Mouse (Mus musculus) CH12.LX (cell line): ENCODE results near the gene Fbf1. TPM values are rescaled to one million over a fixed set of nuclear protein-coding genes. Genes with fewer than 3 reads are reported as not detected.

Source experiments
- DNase-seq: peaks from one replicate; pipeline ENCODE4 v3.0.0-alpha.2; 2013; ENCODE audit errors: extremely low read depth
- H3K27ac ChIP-seq: 2 replicates; pipeline ENCODE4 v1.5.1; 2012; ENCODE audit warnings: low read depth, mild to moderate bottlenecking, control low read depth, moderate library complexity; ENCODE audit not compliant: insufficient read depth
- H3K27me3 ChIP-seq: replicated peaks from 2 replicates; pipeline ENCODE3; 2012; ENCODE audit warnings: inconsistent platforms
- H3K36me3 ChIP-seq, 2 experiments: replicated peaks in 1 of 2; 2 replicates each; pipeline versions ENCODE3 to v1.6.1; 2012; ENCODE audit warnings: inconsistent platforms in 1 of 2, low read length in 1 of 2, mild to moderate bottlenecking in 1 of 2, mixed read lengths in 1 of 2, moderate library complexity in 1 of 2; ENCODE audit not compliant: control insufficient read depth in 1 of 2, insufficient read depth in 1 of 2
- H3K4me1 ChIP-seq, 2 experiments: 2 replicates each; pipeline ENCODE4 v1.6.1; 2012; ENCODE audit warnings: inconsistent platforms in 1 of 2, moderate library complexity in 1 of 2; ENCODE audit not compliant: insufficient read depth in 2 of 2, control insufficient read depth in 1 of 2
- H3K4me2 ChIP-seq: 2 replicates; pipeline ENCODE4 v1.6.1; 2012; ENCODE audit warnings: low read depth, mild to moderate bottlenecking, control low read depth; ENCODE audit not compliant: poor library complexity, insufficient read depth, severe bottlenecking
- H3K4me3 ChIP-seq, 3 experiments: fragments of 150-350 bp in 1 of 3; sonication (generic) in 1 of 3; replicated peaks in 1 of 3; 2 replicates each; pipeline versions ENCODE3 to v1.5.1; 2011 to 2012; ENCODE audit warnings: low read depth in 2 of 3, low read length in 2 of 3, mild to moderate bottlenecking in 2 of 3, moderate library complexity in 2 of 3, control low read depth in 1 of 3, improper control_type of control experiment in 1 of 3, inconsistent platforms in 1 of 3, mixed read lengths in 1 of 3; ENCODE audit not compliant: poor library complexity in 1 of 3
- H3K79me2 ChIP-seq: replicated peaks from 2 replicates; pipeline ENCODE4 v1.6.1; 2012; ENCODE audit warnings: mild to moderate bottlenecking, moderate library complexity; ENCODE audit not compliant: control insufficient read depth, poor library complexity, insufficient read depth, severe bottlenecking; ENCODE audit errors: extremely low read depth
- H3K9ac ChIP-seq: 2 replicates; pipeline ENCODE4 v1.6.1; 2012; ENCODE audit warnings: low read depth, mild to moderate bottlenecking, control low read depth, moderate library complexity; ENCODE audit not compliant: insufficient read depth
- H3K9me3 ChIP-seq: replicated peaks from 2 replicates; pipeline ENCODE3; 2012; ENCODE audit warnings: low read length, inconsistent platforms, mixed read lengths
- BHLHE40 ChIP-seq: IDR thresholded peaks from 2 replicates; pipeline ENCODE4 v1.6.1; 2011; ENCODE audit warnings: mild to moderate bottlenecking, low read depth, low read length, improper control_type of control experiment
- CHD1 ChIP-seq: IDR thresholded peaks from 2 replicates; pipeline ENCODE4 v1.6.1; 2012; ENCODE audit warnings: low read depth, low read length, improper control_type of control experiment, inconsistent platforms
- CHD2 ChIP-seq: IDR thresholded peaks from 2 replicates; pipeline ENCODE4 v1.6.1; 2011; ENCODE audit warnings: low read length, improper control_type of control experiment
- CTCF ChIP-seq, 2 experiments: IDR thresholded peaks in 1 of 2; conservative IDR thresholded peaks in 1 of 2; 2 replicates each; pipeline ENCODE4 v1.5.1; 2011 to 2012; ENCODE audit warnings: low read depth in 2 of 2, low read length in 2 of 2, improper control_type of control experiment in 1 of 2, inconsistent platforms in 1 of 2, mild to moderate bottlenecking in 1 of 2, moderate library complexity in 1 of 2
- E2F4 ChIP-seq: IDR thresholded peaks from 2 replicates; pipeline ENCODE4 v1.6.1; 2011; ENCODE audit warnings: low read depth, low read length, improper control_type of control experiment; ENCODE audit not compliant: insufficient replicate concordance
- EP300 ChIP-seq: IDR thresholded peaks from 2 replicates; pipeline ENCODE4 v1.6.1; 2011; ENCODE audit warnings: low read length, improper control_type of control experiment
- GABPA ChIP-seq: IDR thresholded peaks from 2 replicates; pipeline ENCODE4 v1.6.1; 2012; ENCODE audit warnings: low read depth, low read length, improper control_type of control experiment, inconsistent platforms; ENCODE audit not compliant: insufficient replicate concordance
- HCFC1 ChIP-seq: IDR thresholded peaks from 2 replicates; pipeline ENCODE4 v1.6.1; 2012; ENCODE audit warnings: low read depth, mild to moderate bottlenecking, inconsistent platforms, low read length, improper control_type of control experiment
- IRF4 ChIP-seq: IDR thresholded peaks from 2 replicates; pipeline ENCODE4 v1.6.1; 2014; ENCODE audit warnings: low read depth, mild to moderate bottlenecking, inconsistent platforms, low read length, improper control_type of control experiment
- JUN ChIP-seq: IDR thresholded peaks from 2 replicates; pipeline ENCODE4 v1.6.1; 2011; ENCODE audit warnings: low read depth, mild to moderate bottlenecking, low read length, improper control_type of control experiment, moderate library complexity; ENCODE audit not compliant: insufficient read depth
- MAFK ChIP-seq: IDR thresholded peaks from 2 replicates; pipeline ENCODE4 v1.6.1; 2011; ENCODE audit warnings: low read length, improper control_type of control experiment; ENCODE audit not compliant: insufficient replicate concordance
- MAX ChIP-seq: IDR thresholded peaks from 2 replicates; pipeline ENCODE4 v1.6.1; 2011; ENCODE audit warnings: low read length, improper control_type of control experiment
- MAZ ChIP-seq: IDR thresholded peaks from 2 replicates; pipeline ENCODE4 v1.6.1; 2012; ENCODE audit warnings: low read depth, mild to moderate bottlenecking, inconsistent platforms, low read length, improper control_type of control experiment, moderate library complexity
- MEF2A ChIP-seq: IDR thresholded peaks from 2 replicates; pipeline ENCODE4 v1.6.1; 2014; ENCODE audit warnings: low read depth, mild to moderate bottlenecking, inconsistent platforms, low read length, improper control_type of control experiment, borderline replicate concordance
- MXI1 ChIP-seq: IDR thresholded peaks from 2 replicates; pipeline ENCODE4 v1.6.1; 2011; ENCODE audit warnings: mild to moderate bottlenecking, low read depth, low read length, improper control_type of control experiment
- MYC ChIP-seq: IDR thresholded peaks from 2 replicates; pipeline ENCODE4 v1.6.1; 2011; ENCODE audit warnings: low read depth, mild to moderate bottlenecking, improper control_type of control experiment, low read length
- NRF1 ChIP-seq: IDR thresholded peaks from 2 replicates; pipeline ENCODE4 v1.6.1; 2014; ENCODE audit warnings: low read depth, mild to moderate bottlenecking, inconsistent platforms, low read length, improper control_type of control experiment, moderate library complexity
- POLR2A ChIP-seq: IDR thresholded peaks from 2 replicates; pipeline ENCODE4 v1.6.1; 2011; ENCODE audit warnings: low read depth, mild to moderate bottlenecking, improper control_type of control experiment, low read length
- POLR2AphosphoS2 ChIP-seq: IDR thresholded peaks from 2 replicates; pipeline ENCODE4 v1.6.1; 2011; ENCODE audit warnings: low read depth, low read length, improper control_type of control experiment
- RAD21 ChIP-seq: IDR thresholded peaks from 2 replicates; pipeline ENCODE4 v1.6.1; 2011; ENCODE audit warnings: low read depth, mild to moderate bottlenecking, low read length, improper control_type of control experiment, moderate library complexity
- RCOR1 ChIP-seq: conservative IDR thresholded peaks from 2 replicates; pipeline ENCODE4 v1.6.1; 2012; ENCODE audit warnings: low read depth, mild to moderate bottlenecking, inconsistent platforms, low read length, improper control_type of control experiment
- SIN3A ChIP-seq: IDR thresholded peaks from 2 replicates; pipeline ENCODE4 v1.6.1; 2012; ENCODE audit warnings: low read length, improper control_type of control experiment, inconsistent platforms
- SMC3 ChIP-seq: IDR thresholded peaks from 2 replicates; pipeline ENCODE4 v1.6.1; 2011; ENCODE audit warnings: low read depth, low read length, improper control_type of control experiment
- TBP ChIP-seq: conservative IDR thresholded peaks from 2 replicates; pipeline ENCODE4 v1.6.1; 2011; ENCODE audit warnings: low read depth, low read length, improper control_type of control experiment
- TCF12 ChIP-seq: IDR thresholded peaks from 2 replicates; pipeline ENCODE4 v1.6.1; 2014; ENCODE audit warnings: low read depth, mild to moderate bottlenecking, inconsistent platforms, low read length, improper control_type of control experiment
- UBTF ChIP-seq: IDR thresholded peaks from 2 replicates; pipeline ENCODE4 v1.6.1; 2012; ENCODE audit warnings: low read depth, mild to moderate bottlenecking, inconsistent platforms, low read length, improper control_type of control experiment, moderate library complexity
- USF2 ChIP-seq: conservative IDR thresholded peaks from 2 replicates; pipeline ENCODE4 v1.6.1; 2011; ENCODE audit warnings: low read depth, low read length, improper control_type of control experiment
- ZKSCAN1 ChIP-seq: IDR thresholded peaks from 2 replicates; pipeline ENCODE4 v1.6.1; 2012; ENCODE audit warnings: low read depth, inconsistent platforms, low read length, improper control_type of control experiment, borderline replicate concordance
- ZMIZ1 ChIP-seq: IDR thresholded peaks from 2 replicates; pipeline ENCODE4 v1.6.1; 2012; ENCODE audit warnings: low read depth, mild to moderate bottlenecking, inconsistent platforms, low read length, improper control_type of control experiment
- ZNF384 ChIP-seq: IDR thresholded peaks from 2 replicates; pipeline ENCODE4 v1.6.1; 2012; ENCODE audit warnings: low read depth, low read length, improper control_type of control experiment, inconsistent platforms
- dilution Hi-C: fragments of 300-500 bp; cut with MboI; formaldehyde crosslinking; loops from 2 replicates; pipeline ENCODE4 v1.14.3; 2020; ENCODE audit warnings: low sequenced_read_pairs; ENCODE audit not compliant: extremely low pct_unique_long_range_greater_than_20kb, extremely low pct_ligation_motif_present
- in situ Hi-C: fragments of 300-500 bp; cut with MboI; formaldehyde crosslinking; loops from 3 replicates; pipeline ENCODE4 v1.14.3; 2019; ENCODE audit warnings: low sequenced_read_pairs, low pct_ligation_motif_present, low pct_unique_long_range_greater_than_20kb, mixed read lengths
- polyA plus RNA-seq: library from polyadenylated mRNA; unstranded; fragments of >175 nt; gene quantifications from 2 replicates; pipeline ENCODE4 v1.2.1, GENCODE M21; 2012; ENCODE audit warnings: low read depth; ENCODE audit not compliant: insufficient read length
- total RNA-seq, 2 experiments: library from RNA; depleted of rRNA; stranded (reverse); fragments of 300-350 nt in 1 of 2; fragments of >200 nt in 1 of 2; gene quantifications; 2 replicates each; pipeline ENCODE4 v1.2.3; 2012 to 2014

Fbf1 gene
- total and polyA plus RNA-seq, 3 experiments: 23.9 to 44.8 (median 39.0) TPM

GRCm38 (mm10) chr11:116201151-116201550 is 33.2 kb upstream of the Fbf1 start:
- dilution Hi-C loops: no loop called here
- no peak overlapping the region for H3K4me3 ChIP-seq
- no peaks in the 10 kb centered on the region for H3K9me3 ChIP-seq
- H3K27ac ChIP-seq: no peak overlapping the region
- no peak for TF ChIP-seq UBTF
- TF ChIP-seq, all 38 proteins: peak for 0
- Histone ChIP-seq H3K9ac (no peak overlapping the region), H3K27me3 (no peaks in the 10 kb centered on the region), H3K4me1 (peaks cover 2 to 21% of the 10 kb centered on the region in 2 experiments), H3K36me3 (peaks cover 13 to 39% of the 10 kb centered on the region in 2 experiments), H3K4me2 (no peak overlapping the region), H3K79me2 (peaks cover 9% of the 10 kb centered on the region)
- no peak for DNase-seq
- in situ Hi-C loops: no loop called here

- dilution Hi-C loops (no loop called here), in situ Hi-C loops (no loop called here)
- peak within 1 kb of the TSS; percentile 94 for H3K9ac ChIP-seq
- peaks cover 10% of the 10 kb centered on the region for H3K79me2 ChIP-seq
- H3K4me1 ChIP-seq: peaks cover 14 to 40% of the 10 kb centered on the region in 2 experiments
- H3K27me3 ChIP-seq: no peaks in the 10 kb centered on the region
- H3K4me3 ChIP-seq: peak within 1 kb of the TSS; percentile 73 to 89 (median 77)
- no peaks in the 10 kb centered on the region for H3K9me3 ChIP-seq
- DNase-seq: peak; percentile 95
- H3K27ac ChIP-seq: peak within 1 kb of the TSS; percentile 41
- H3K36me3 ChIP-seq: peaks cover 0 to 24% of the 10 kb centered on the region in 2 experiments
- peak within 1 kb of the TSS; percentile 64 for H3K4me2 ChIP-seq
- TF ChIP-seq RCOR1 (peak; percentile 35; the same call in 1 of the 2 replicates), MYC (no peak), ZMIZ1 (no peak; the same call in 1 of the 2 replicates), GABPA (no peak), MEF2A (peak; percentile 12; the same call in 1 of the 2 replicates), IRF4 (peak; percentile 41; the same call in 1 of the 2 replicates), TCF12 (peak; percentile 11), MAZ (peak; percentile 88), MAX (peak; percentile 80), JUN (no peak), EP300 (0 out of 2 replicates have a peak, but pooled peaks have one; percentile 11), TBP (peak; percentile 59; the same call in 1 of the 2 replicates), HCFC1 (peak; percentile 70), CHD1 (peak; percentile 18; the same call in 1 of the 2 replicates), USF2 (peak; percentile 84), RAD21 (no peak), ZNF384 (no peak; the same call in 1 of the 2 replicates), MAFK (no peak), MXI1 (peak; percentile 93), POLR2A (peak; percentile 79), BHLHE40 (peak; percentile 99), POLR2AphosphoS2 (peak; percentile 40; the same call in 1 of the 2 replicates), E2F4 (no peak), ZKSCAN1 (no peak), UBTF (no peak), SIN3A (peak; percentile 48), CHD2 (peak; percentile 80; the same call in 1 of the 2 replicates), NRF1 (peak; percentile 92), CTCF (conservative IDR thresholded peaks at IDR 0.05 in 1 of 2, IDR thresholded peaks at IDR 0.05 in 1 of 2; ENCODE audit: low read depth in 2 of 2, low read length in 2 of 2) (no peak), SMC3 (no peak)
Measured at GRCm38 (mm10) chr11:116198639-116199531, 30.9 kb upstream of the Fbf1 start, which contains the start of the genes Ten1 and Acox1. Gene Ten1, plus strand, starts transcription at chr11:116198855. Gene Acox1, minus strand, starts transcription at chr11:116199045.
